ENCODE assay signal across 8 mouse cellular contexts in genomic region chr17:75435599-75435998, GRCm38 (mm10). TPM values are rescaled to one million over a fixed set of nuclear protein-coding genes. Genes with fewer than 3 reads are reported as not detected.
A peak's percentile ranks its signal among the peaks of the same experiment; 100 is the strongest.
DNase-seq lines count a peak whose midpoint lies in the region; ATAC-seq lines count a peak whose summit lies in the region.
"Had no signal": no experiment of that assay in that cellular context is flagged by ENCODE, and none has a peak within 500 bp of the region (broad histone marks: within the 10 kb centered on the region; RNA-seq: fewer than 3 reads in every experiment).

Gene Rasgrp3, plus strand, starts transcription at chr17:75435896.

- DNase-seq in neural tube, embryonic 11.5 days (ENCODE audit: low spot score): no peak
- DNase-seq in neural tube, embryonic 10.5 days (ENCODE audit: extremely low spot score, low spot score): no peak
- DNase-seq in gastrocnemius, postnatal 36 days: no peak
- DNase-seq in urinary bladder, adult 2 months (ENCODE audit: low spot score): no peak

- H3K4me3 ChIP-seq in neural tube, embryonic 11.5 days (ENCODE audit: low read depth, low read length): no peak within 1 kb of the TSS
- H3K4me3 ChIP-seq in kidney, embryonic 14.5 days (ENCODE audit: low read length): peak within 1 kb of the TSS; percentile 29
- peak within 1 kb of the TSS; percentile 64 for H3K4me3 ChIP-seq in megakaryocyte, embryonic 14.5 days (replicated peaks)
- H3K4me3 ChIP-seq: midbrain, embryonic 12.5 days had no signal

- 72% methylated on average over 6 of the region's 6 CpGs for WGBS in neural tube, embryonic 11.5 days
- whole genome bisulfite sequencing in kidney, embryonic 14.5 days: 57% methylated on average over 6 of the region's 6 CpGs

- intact Hi-C loops in gastrocnemius, postnatal 36 days (cut with DNase I): no loop called here

- H3K9ac ChIP-seq in neural tube, embryonic 11.5 days (ENCODE audit: low read length): no peak within 1 kb of the TSS
- no peak within 1 kb of the TSS for H3K9ac ChIP-seq in kidney, embryonic 14.5 days (ENCODE audit: low read depth, low read length)
- H3K9ac ChIP-seq: midbrain, embryonic 12.5 days had no signal

- H3K4me2 ChIP-seq in neural tube, embryonic 11.5 days (ENCODE audit: low read depth): no peak within 1 kb of the TSS
- H3K4me2 ChIP-seq in kidney, embryonic 14.5 days (replicated peaks; ENCODE audit: low read depth, low read length): no peak within 1 kb of the TSS
- H3K4me2 ChIP-seq: midbrain, embryonic 12.5 days had no signal

- no peak for ATAC-seq in neural tube, embryonic 11.5 days (ENCODE audit: insufficient read depth, low FRiP score, low TSS enrichment)
- no peak for ATAC-seq in kidney, embryonic 14.5 days (ENCODE audit: low FRiP score, low TSS enrichment)
- ATAC-seq in cerebellum, adult (ENCODE audit: insufficient number of reproducible peaks, low FRiP score, low TSS enrichment): no peak

- H3K9me3 ChIP-seq in neural tube, embryonic 11.5 days (ENCODE audit: control insufficient read depth, low read length): no peaks in the 10 kb centered on the region
- no peaks in the 10 kb centered on the region for H3K9me3 ChIP-seq in kidney, embryonic 14.5 days (ENCODE audit: control insufficient read depth, low read length)
- H3K9me3 ChIP-seq in megakaryocyte, embryonic 14.5 days: peaks cover 5% of the 10 kb centered on the region; the same call in 1 of the 2 replicates
- H3K9me3 ChIP-seq: midbrain, embryonic 12.5 days had no signal

- no peaks in the 10 kb centered on the region for H3K36me3 ChIP-seq in neural tube, embryonic 11.5 days (ENCODE audit: control insufficient read depth, insufficient read depth, low read length)
- H3K36me3 ChIP-seq in kidney, embryonic 14.5 days (ENCODE audit: control insufficient read depth, insufficient read depth, low read length): no peaks in the 10 kb centered on the region
- no peaks in the 10 kb centered on the region for H3K36me3 ChIP-seq in megakaryocyte, embryonic 14.5 days (replicated peaks; ENCODE audit: low read length)
- H3K36me3 ChIP-seq: midbrain, embryonic 12.5 days had no signal

- no peaks in the 10 kb centered on the region for H3K27me3 ChIP-seq in neural tube, embryonic 11.5 days (ENCODE audit: control insufficient read depth, insufficient read depth, low read length)
- H3K27me3 ChIP-seq in kidney, embryonic 14.5 days (ENCODE audit: control insufficient read depth, insufficient read depth, low read length): no peaks in the 10 kb centered on the region
- peaks cover 3% of the 10 kb centered on the region for H3K27me3 ChIP-seq in megakaryocyte, embryonic 14.5 days (replicated peaks)
- H3K27me3 ChIP-seq: midbrain, embryonic 12.5 days had no signal

- no peaks in the 10 kb centered on the region for H3K4me1 ChIP-seq in neural tube, embryonic 11.5 days (ENCODE audit: control insufficient read depth, insufficient read depth, low read length)
- H3K4me1 ChIP-seq in kidney, embryonic 14.5 days (ENCODE audit: control insufficient read depth, insufficient read depth, low read length): peaks cover 7% of the 10 kb centered on the region; the same call in 1 of the 2 replicates
- H3K4me1 ChIP-seq in megakaryocyte, embryonic 14.5 days: peaks cover 23% of the 10 kb centered on the region

- H3K27ac ChIP-seq in neural tube, embryonic 11.5 days (ENCODE audit: low read depth, low read length): no peak within 1 kb of the TSS
- H3K27ac ChIP-seq in kidney, embryonic 14.5 days (ENCODE audit: low read depth, low read length): peak within 1 kb of the TSS; percentile 65; the same call in 1 of the 2 replicates
- H3K27ac ChIP-seq: midbrain, embryonic 12.5 days had no signal

RNA-seq across cellular contexts. Expression of gene Rasgrp3, which starts in this region (rescaled TPM):
- 11.6 and 12.7 TPM in 2 replicates for polyA plus RNA-seq in neural tube, embryonic 11.5 days (2014; fragmentation: Nextera tagmentation; extraction: Ambion mirVana)
- total RNA-seq in gastrocnemius, postnatal 36 days (2021): 10 to 100 TPM; 28.0 to 31.5 TPM
- polyA plus RNA-seq in kidney, embryonic 14.5 days (2014; fragmentation: Nextera tagmentation; extraction: Ambion mirVana): 20.3 and 28.8 TPM in 2 replicates
- 0.03 TPM in 1 of 2 replicates, not detected in the other for polyA plus RNA-seq in megakaryocyte, embryonic 14.5 days (2012; ENCODE audit: insufficient read depth, low replicate concordance)
- 6.4 and 8.3 TPM in 2 replicates for polyA plus RNA-seq in urinary bladder, adult 2 months (2012; rRNA removed)
